In the genomic region with DNA sequence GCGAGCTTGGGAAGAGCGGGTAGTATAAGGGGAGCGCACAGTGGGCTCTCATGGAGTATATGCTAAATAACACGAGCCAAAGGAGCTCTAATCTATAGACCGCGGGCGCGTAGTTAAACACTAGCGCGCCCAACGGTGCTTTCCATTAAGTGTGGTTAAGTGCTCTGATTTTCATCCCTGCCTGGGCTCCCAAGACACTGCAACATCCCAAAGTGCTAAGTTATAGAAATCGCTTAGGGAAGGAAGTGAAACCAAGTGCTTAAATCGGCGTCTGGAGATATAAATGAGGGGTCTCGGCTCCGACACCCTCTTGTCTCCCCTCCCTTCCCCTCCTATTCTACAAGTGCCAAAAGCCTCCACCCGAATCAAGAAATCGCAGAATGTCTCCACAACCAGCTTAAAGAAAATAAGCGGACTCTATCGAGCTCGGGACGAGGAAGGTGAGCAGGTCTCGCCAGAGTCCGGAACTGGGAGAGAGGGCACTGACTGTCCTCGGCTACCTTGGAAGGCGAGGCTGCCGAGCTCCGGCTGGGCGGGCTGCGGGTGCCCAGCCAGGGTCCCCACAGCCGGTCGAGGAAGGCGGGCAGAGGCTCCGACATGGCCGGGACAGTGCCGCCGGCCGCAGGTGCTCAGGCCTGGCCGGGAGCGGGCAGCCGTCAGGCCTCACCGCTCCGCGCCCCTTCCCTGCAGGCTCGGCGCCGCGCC, we compare ENCODE assay signal across 8 mouse cellular contexts. TPM values are rescaled to one million over a fixed set of nuclear protein-coding genes. Genes with fewer than 3 reads are reported as not detected.
DNase-seq lines count a peak whose midpoint lies in the region; ATAC-seq and TF ChIP-seq lines count a peak whose summit lies in the region.

No protein-coding gene starts in this region.

- H3K9ac ChIP-seq in intestine, postnatal 0 days (ENCODE audit: low read depth, low read length): peak overlapping the region; percentile 89

- TF ChIP-seq CTCF in intestine, postnatal 0 days (IDR thresholded peaks at IDR 0.05; ENCODE audit: low read depth): no peak

- H3K27me3 ChIP-seq in intestine, postnatal 0 days (replicated peaks; ENCODE audit: control insufficient read depth, insufficient read depth, low read length): no peaks in the 10 kb centered on the region
- no peaks in the 10 kb centered on the region for H3K27me3 ChIP-seq in midbrain, embryonic 10.5 days (ENCODE audit: low read depth, poor library complexity, severe bottlenecking)

- WGBS in intestine, postnatal 0 days: under 1% methylated on average over 41 of the region's 48 CpGs
- WGBS in midbrain, embryonic 10.5 days: under 1% methylated on average over 48 of the region's 48 CpGs

- 0 out of 2 replicates have a peak, but pooled peaks cover 8% of the 10 kb centered on the region for H3K4me1 ChIP-seq in intestine, postnatal 0 days (replicated peaks; ENCODE audit: control insufficient read depth, insufficient read depth, low read length)
- H3K4me1 ChIP-seq in midbrain, embryonic 10.5 days: peaks cover 13% of the 10 kb centered on the region

- no peaks in the 10 kb centered on the region for H3K36me3 ChIP-seq in intestine, postnatal 0 days (ENCODE audit: control insufficient read depth, insufficient read depth)
- no peaks in the 10 kb centered on the region for H3K36me3 ChIP-seq in midbrain, embryonic 10.5 days

- H3K9me3 ChIP-seq in intestine, postnatal 0 days (ENCODE audit: control insufficient read depth): no peaks in the 10 kb centered on the region
- no peaks in the 10 kb centered on the region for H3K9me3 ChIP-seq in midbrain, embryonic 10.5 days (replicated peaks)

- ATAC-seq in erythroblast, adult 5-6 weeks (replicated peaks; ENCODE audit: low FRiP score, poor library complexity, severe bottlenecking): peak; percentile 53
- peak; percentile 61 for ATAC-seq in intestine, postnatal 0 days

- DNase-seq in adrenal gland, postnatal 14 days: peak; percentile 67
- DNase-seq in adrenal gland, adult 18-20 months (ENCODE audit: low spot score in 2 of 2): no peak
- DNase-seq in spleen, adult 12 weeks (ENCODE audit: low spot score): peak; percentile 34
- DNase-seq in spleen, postnatal 14 days (ENCODE audit: low spot score in 2 of 2): no peak
- no peak for DNase-seq in midbrain, embryonic 10.5 days (ENCODE audit: low spot score)
- DNase-seq in yolk sac, embryonic 10.5 days (ENCODE audit: low spot score): no peak

- H3K4me2 ChIP-seq in intestine, postnatal 0 days (replicated peaks; ENCODE audit: low read depth): peak overlapping the region; percentile 68

- peak overlapping the region; percentile 85 for H3K4me3 ChIP-seq in intestine, postnatal 0 days (ENCODE audit: low read depth, low read length)
- peak overlapping the region; percentile 96 for H3K4me3 ChIP-seq in midbrain, embryonic 10.5 days

- H3K27ac ChIP-seq in intestine, postnatal 0 days (ENCODE audit: low read depth, low read length): peak overlapping the region; percentile 91
- H3K27ac ChIP-seq in midbrain, embryonic 10.5 days (replicated peaks): peak overlapping the region; percentile 91

RNA-seq across cellular contexts. Expression of gene Vps26a, which starts 0.6 kb away (rescaled TPM):
- total RNA-seq in adrenal gland, postnatal 14 days (2021): 49.3 and 53.0 TPM in 2 replicates
- 10 to 100 TPM; 49.2 to 54.3 TPM for total RNA-seq in adrenal gland, adult 18-20 months (2021)
- total RNA-seq in erythroblast, adult 5-6 weeks (2015; ENCODE audit: low replicate concordance): 30.0 and 37.0 TPM in 2 replicates
- 30.0 and 34.9 TPM in 2 replicates for total RNA-seq in erythroblast, adult 5-6 weeks (2017; ENCODE audit: low replicate concordance)
- 102 and 116 TPM in 2 replicates for polyA plus RNA-seq in intestine, postnatal 0 days (2015; fragmentation: Nextera tagmentation; extraction: Ambion mirVana)
- 91.9 and 94.1 TPM in 2 replicates for polyA plus RNA-seq in midbrain, embryonic 10.5 days (2016; fragmentation: Nextera tagmentation; extraction: Ambion mirVana)

RNA-seq across cellular contexts. Expression of gene Supv3l1, which starts 36.5 kb away (rescaled TPM):
- 38.7 and 41.9 TPM in 2 replicates for total RNA-seq in adrenal gland, postnatal 14 days (2021)
- total RNA-seq in adrenal gland, adult 18-20 months (2021): 10 to 100 TPM; 32.4 to 33.5 TPM
- total RNA-seq in erythroblast, adult 5-6 weeks (2015; ENCODE audit: low replicate concordance): 9.4 and 9.8 TPM in 2 replicates
- total RNA-seq in erythroblast, adult 5-6 weeks (2017; ENCODE audit: low replicate concordance): 7.8 and 15.6 TPM in 2 replicates
- polyA plus RNA-seq in intestine, postnatal 0 days (2015; fragmentation: Nextera tagmentation; extraction: Ambion mirVana): 12.8 and 13.6 TPM in 2 replicates
- polyA plus RNA-seq in midbrain, embryonic 10.5 days (2016; fragmentation: Nextera tagmentation; extraction: Ambion mirVana): 30.9 and 32.3 TPM in 2 replicates

RNA-seq across cellular contexts. Expression of gene 4930507D05Rik, which starts 36.7 kb away (rescaled TPM):
- total RNA-seq in adrenal gland, postnatal 14 days (2021): 0.41 and 0.60 TPM in 2 replicates
- under 1 TPM; 0.16 to 0.60 TPM for total RNA-seq in adrenal gland, adult 18-20 months (2021)
- total RNA-seq in erythroblast, adult 5-6 weeks (2015; ENCODE audit: low replicate concordance): not detected in 2 replicates
- not detected in 2 replicates for total RNA-seq in erythroblast, adult 5-6 weeks (2017; ENCODE audit: low replicate concordance)
- polyA plus RNA-seq in intestine, postnatal 0 days (2015; fragmentation: Nextera tagmentation; extraction: Ambion mirVana): 0.14 TPM in 2 replicates
- 0.66 and 1.0 TPM in 2 replicates for polyA plus RNA-seq in midbrain, embryonic 10.5 days (2016; fragmentation: Nextera tagmentation; extraction: Ambion mirVana)

RNA-seq across cellular contexts. Expression of gene Srgn, which starts 41.2 kb away (rescaled TPM):
- total RNA-seq in adrenal gland, postnatal 14 days (2021): 41.1 and 64.5 TPM in 2 replicates
- total RNA-seq in adrenal gland, adult 18-20 months (2021): 10 to 100 TPM; 48.6 to 55.5 TPM
- 708 and 861 TPM in 2 replicates for total RNA-seq in erythroblast, adult 5-6 weeks (2015; ENCODE audit: low replicate concordance)
- total RNA-seq in erythroblast, adult 5-6 weeks (2017; ENCODE audit: low replicate concordance): 235 and 417 TPM in 2 replicates
- 18.9 and 21.6 TPM in 2 replicates for polyA plus RNA-seq in intestine, postnatal 0 days (2015; fragmentation: Nextera tagmentation; extraction: Ambion mirVana)
- 2.9 and 3.9 TPM in 2 replicates for polyA plus RNA-seq in midbrain, embryonic 10.5 days (2016; fragmentation: Nextera tagmentation; extraction: Ambion mirVana)

Comparison
In these comparisons a context has a peak if more than half of its experiments do, and no peak if none do; other contexts are left out.
1. DNase-seq: peak in adrenal gland, postnatal 14 days (single experiment) and spleen, adult 12 weeks (single experiment); none in adrenal gland, adult 18-20 months (0 of 2), spleen, postnatal 14 days (0 of 2), midbrain, embryonic 10.5 days (single experiment) and yolk sac, embryonic 10.5 days (single experiment).